Mouse (Mus musculus): ENCODE results near the gene Jun.

The Jun gene

GRCm38 (mm10) chr4:95025847-95026600 lies 26.0 kb downstream of the Jun start:
- no peak for DNase-seq (ENCODE audit: low spot score)

- no peak for DNase-seq (ENCODE audit: low spot score)
Observed at GRCm38 (mm10) chr4:95023350-95023953, 28.6 kb downstream of the Jun start.

DNA sequence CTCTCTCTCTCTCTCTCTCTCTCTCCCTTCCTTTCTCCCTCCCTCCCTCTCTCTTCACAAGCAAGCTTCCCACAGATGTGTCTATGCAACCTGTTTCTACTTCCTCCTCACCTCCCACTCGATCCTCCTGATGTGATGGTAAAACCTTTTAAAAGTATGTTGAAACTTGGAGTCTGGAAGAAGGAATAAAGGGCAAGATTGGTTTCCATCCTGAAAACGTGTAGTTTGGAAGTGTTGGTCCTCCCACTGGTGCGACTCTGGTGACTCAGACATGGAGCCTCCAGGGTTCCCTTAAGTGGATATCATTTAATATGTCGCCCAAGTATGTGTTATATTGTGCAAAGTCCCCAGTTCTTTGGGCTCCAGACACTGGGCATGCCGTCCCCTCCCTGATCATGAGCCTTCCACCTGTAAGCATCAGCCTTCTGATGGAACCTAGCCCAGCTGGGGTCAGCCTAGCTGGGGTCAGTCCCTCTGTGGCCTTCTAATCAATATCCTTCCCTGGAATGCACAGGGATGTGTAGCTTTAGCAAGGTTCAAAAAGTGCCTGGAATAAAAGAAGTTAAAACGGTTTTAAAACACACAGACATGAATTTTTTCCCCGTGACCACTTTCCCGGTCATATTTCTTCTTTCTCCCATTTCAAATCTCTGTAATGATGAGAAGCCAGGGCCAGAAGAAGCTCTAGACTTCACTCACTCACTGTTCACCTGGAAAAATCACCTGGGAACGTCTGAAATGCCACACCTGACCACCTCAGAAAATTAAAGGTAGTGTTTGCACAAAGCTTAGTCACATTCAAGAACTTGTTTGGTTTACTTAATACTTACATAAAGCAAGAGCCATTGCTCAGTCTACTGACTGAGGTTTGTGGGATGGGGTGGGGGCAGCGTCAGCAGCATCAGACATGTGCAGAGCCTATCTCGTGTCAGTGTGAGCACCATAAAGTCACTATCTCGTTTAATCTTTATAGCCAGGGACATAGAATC lies 30.1 kb downstream of the Jun start:
- no peak for DNase-seq (ENCODE audit: low spot score)

DNA sequence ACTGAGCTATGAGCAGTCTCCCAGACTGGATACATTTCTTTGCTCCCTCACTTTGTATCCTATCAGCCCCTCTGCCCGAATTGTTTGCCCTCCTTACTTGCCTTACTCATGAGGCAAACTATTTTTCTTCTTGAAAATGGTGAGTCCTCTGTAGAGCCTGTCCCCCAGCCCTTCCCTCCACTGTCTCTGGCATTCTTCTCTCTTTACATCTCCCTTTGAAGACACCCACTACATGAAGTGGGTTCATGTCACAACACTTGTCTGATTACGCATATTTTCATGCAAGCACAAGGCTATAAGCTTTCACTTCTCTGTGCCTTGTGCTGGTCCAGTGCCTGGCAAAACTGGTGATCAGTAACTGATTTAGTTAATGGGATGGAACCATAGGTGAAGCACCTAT lies 31.8 kb downstream of the Jun start:
- DNase-seq (ENCODE audit: low spot score): no peak

DNA sequence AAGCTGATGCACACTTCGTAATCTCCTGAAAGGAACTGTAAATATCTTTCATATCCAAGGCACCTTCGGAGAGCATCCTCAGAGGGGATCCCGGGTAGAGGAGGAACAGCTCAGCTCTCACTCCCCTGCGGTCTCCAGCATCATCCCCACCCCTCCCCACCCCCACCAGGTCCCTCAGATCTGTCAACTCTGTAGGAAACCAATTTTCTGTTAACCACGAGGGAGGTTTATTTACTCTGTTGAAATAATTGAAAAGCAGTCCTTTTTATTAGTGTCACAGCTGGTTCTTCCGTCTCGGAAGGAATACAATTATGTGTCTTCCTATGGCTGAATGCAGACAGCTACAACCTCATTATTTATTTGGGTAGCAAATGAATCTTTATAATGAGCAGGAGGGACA lies 33.8 kb downstream of the Jun start:
- DNase-seq (ENCODE audit: low spot score): no peak

DNA sequence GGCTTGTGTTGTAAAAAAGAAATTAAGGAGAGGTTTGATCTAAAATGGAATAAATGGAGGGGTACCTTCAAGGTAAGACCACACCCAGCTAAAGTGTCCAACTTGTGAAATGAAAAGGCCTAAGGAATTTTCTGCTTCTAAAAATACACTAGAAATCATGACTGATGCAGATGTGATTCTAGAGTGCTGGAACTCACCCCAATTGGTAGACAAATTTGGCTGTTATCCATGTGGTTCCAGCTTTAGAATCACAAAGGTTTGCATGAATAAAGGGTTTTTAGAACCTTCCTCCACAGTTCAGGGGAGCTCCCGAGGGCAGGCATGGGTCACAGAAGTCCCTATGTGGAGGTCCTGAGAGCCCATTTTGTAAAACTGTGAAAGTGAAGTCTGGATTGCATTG lies 39.3 kb downstream of the Jun start:
- DNase-seq (ENCODE audit: low spot score): no peak

GRCm38 (mm10) chr4:95012256-95012655 lies 39.8 kb downstream of the Jun start:
- no peak for DNase-seq (ENCODE audit: low spot score)

DNA sequence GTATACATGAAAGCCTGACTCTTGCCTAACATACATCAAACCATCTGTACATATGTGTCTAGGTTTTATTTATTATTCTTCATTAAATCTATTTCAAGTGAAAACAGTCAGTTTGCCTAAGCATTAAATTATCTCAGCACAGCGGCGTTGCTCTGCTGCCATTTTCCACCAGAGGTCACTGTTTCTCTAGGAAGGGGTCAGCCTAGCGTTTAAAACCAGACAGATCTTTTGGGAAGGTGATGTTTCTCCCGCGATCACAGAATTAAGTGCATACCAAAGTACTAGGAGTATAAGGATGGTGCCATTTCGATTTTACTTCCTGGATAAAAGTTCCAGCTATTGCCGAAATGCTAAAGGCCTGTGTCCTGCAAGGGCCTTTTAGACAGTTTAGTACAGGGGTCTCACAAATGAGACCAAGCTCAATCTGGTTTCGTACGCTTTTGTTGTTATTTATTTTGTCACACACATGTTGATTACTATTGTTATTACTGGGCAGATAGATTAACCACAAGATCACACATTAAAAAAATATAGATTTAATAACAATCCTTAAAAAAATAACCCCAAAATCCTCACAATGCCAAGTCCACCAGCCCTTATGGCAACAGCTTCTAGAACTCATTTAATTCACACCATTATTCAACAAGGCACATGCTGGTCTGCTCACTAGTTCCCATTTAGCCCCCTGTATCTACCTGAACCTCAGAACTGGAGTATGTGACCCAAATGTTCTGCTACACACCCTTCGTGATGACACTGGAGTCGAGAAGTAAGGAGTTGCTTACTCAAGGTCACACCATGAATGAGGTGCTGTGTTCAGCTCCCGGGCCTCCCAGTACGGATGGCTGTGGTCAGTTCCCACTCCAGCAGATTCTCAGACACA lies 43.6 kb downstream of the Jun start:
- DNase-seq (ENCODE audit: low spot score): peak; percentile 65

DNA sequence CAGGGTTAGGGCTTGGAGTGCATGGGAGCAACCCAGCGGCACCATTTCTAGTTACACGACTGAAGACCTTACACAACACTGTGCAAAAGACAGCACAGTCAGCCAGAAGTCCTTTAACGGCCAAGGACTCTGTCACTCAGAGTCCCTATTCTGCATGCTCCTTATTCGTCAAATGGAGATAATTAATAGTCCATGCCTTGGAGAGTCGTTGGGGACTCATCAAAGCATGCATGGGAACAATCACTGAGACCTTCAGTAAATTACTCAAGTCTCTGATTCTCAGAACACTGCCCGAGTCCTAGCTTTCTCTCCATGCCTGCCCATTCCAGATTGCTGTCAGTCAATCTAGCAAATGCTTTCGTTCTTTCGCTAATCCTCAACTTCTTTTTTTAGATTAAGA lies 44.3 kb downstream of the Jun start:
- DNase-seq (ENCODE audit: low spot score): no peak

DNA sequence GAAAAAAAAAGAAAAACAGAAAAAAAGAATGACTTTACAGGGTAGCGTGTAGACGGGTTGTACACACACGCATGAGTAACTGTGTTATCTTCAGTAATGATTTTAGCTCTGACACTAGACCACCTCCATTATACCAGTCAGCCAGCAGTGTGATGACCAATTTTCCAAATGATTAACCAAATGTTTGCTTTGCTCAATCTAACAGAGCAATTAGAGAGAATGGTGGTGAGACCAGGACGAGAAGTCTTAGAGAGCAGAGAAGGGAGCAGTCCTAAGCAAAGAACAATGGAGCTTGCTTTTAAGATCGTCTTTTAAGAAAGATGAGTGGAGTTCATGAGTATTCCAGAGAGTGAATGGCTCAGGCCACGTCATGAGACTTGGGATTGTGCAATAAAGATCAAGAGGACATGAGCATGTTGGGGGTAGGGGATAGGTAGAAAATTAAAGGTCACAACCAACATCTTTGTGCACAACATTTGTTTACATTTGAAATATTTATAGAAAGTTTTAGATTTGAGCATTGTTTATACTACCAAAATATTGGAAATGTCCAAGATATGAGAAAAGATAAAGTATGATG lies 46.7 kb downstream of the Jun start:
- no peak for DNase-seq (ENCODE audit: low spot score)

DNA sequence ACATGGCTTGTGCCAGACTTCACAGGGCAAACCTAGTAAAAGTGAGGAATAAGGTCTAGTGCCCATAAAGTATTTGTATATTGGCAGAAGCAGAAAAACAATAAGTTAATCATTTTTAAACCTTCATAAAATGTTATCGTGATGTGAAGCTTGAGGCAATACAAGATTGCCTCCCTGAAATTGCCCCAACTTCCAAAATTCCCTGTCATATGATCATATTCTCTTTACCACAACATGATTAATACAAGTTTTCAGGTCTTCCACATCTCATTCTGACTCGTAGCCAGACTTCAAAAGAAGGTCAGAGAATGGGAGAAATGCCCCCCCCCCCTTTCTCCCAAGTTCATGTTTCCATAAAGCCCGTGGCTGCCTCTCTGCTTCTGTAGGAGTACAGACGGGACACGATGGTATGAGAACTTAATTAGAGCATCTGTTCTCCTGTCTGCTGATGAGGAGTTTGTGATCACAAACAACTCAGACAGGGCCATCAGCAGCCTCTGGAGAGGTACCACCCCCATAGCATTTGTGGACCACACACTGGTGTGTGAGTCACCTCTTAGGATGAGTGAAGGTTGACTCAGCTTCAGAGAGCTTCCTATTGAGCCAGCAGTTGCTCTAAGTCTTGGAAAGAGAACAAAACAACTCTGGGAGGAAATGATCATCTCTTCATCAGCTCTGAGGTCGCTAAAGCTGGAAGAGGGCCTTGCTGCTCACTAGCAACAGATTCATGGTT lies 50.8 kb downstream of the Jun start:
- no peak for DNase-seq (ENCODE audit: low spot score)

DNA sequence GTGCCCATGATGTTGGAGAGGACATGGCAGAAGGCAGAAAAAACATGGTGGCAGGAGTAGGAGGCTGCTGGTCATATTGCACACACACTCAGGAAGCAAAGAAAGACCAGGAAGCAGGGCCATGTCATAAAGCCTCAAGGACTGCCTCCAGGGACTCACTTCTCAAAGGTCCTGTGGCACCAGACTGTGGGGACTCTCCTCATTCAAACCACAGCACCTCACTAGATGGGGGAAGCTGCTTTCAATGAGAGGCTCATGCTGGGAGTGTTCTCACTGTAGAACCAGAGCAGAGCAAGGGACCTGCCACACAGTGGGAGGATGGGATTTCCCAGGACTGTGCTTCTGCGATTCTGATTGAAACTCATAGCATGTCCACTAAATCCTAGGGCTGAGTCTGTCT lies 51.9 kb downstream of the Jun start:
- DNase-seq (ENCODE audit: low spot score): no peak

GRCm38 (mm10) chr4:94999249-94999648 lies 52.8 kb downstream of the Jun start:
- no peak for DNase-seq (ENCODE audit: low spot score)

Measured in left cerebral cortex, adult 11 months (tissue).